10 mouse cellular contexts compared by ENCODE assay signal in genomic region chr16:34938248-34938647, GRCm38 (mm10).
A peak's percentile ranks its signal among the peaks of the same experiment; 100 is the strongest.
DNase-seq lines count a peak whose midpoint lies in the region; ATAC-seq lines count a peak whose summit lies in the region.
"Had no signal": no experiment of that assay in that cellular context is flagged by ENCODE, and none has a peak within 500 bp of the region (broad histone marks: within the 10 kb centered on the region; RNA-seq: fewer than 3 reads in every experiment).

No protein-coding gene starts in this region.

- no peaks in the 10 kb centered on the region for H3K27me3 ChIP-seq in hindbrain, embryonic 10.5 days (ENCODE audit: insufficient read depth, poor library complexity, severe bottlenecking)
- no peaks in the 10 kb centered on the region for H3K27me3 ChIP-seq in hindbrain, embryonic 14.5 days (ENCODE audit: control insufficient read depth, insufficient read depth, low read length)
- H3K27me3 ChIP-seq in embryonic facial prominence, embryonic 13.5 days, result no peaks in the 10 kb centered on the region
- no peaks in the 10 kb centered on the region for H3K27me3 ChIP-seq in limb, embryonic 10.5 days (ENCODE audit: low read depth, poor library complexity, severe bottlenecking)
- H3K27me3 ChIP-seq: megakaryocyte, embryonic 14.5 days had no signal

- peak overlapping the region; percentile 71 for H3K27ac ChIP-seq in hindbrain, embryonic 10.5 days
- no peak overlapping the region for H3K27ac ChIP-seq in hindbrain, embryonic 14.5 days
- H3K27ac ChIP-seq in brown adipose tissue, adult 24 weeks (replicated peaks; ENCODE audit: low read depth, low read length), result peak overlapping the region; percentile 87
- peak overlapping the region; percentile 88 for H3K27ac ChIP-seq in embryonic facial prominence, embryonic 13.5 days
- peak overlapping the region; percentile 87 for H3K27ac ChIP-seq in limb, embryonic 10.5 days

- no peak overlapping the region for H3K4me2 ChIP-seq in hindbrain, embryonic 14.5 days (replicated peaks)
- no peak overlapping the region for H3K4me2 ChIP-seq in embryonic facial prominence, embryonic 13.5 days

- no peaks in the 10 kb centered on the region for H3K9me3 ChIP-seq in hindbrain, embryonic 10.5 days
- H3K9me3 ChIP-seq in hindbrain, embryonic 14.5 days (ENCODE audit: control insufficient read depth, low read length), result no peaks in the 10 kb centered on the region
- H3K9me3 ChIP-seq in embryonic facial prominence, embryonic 13.5 days, result no peaks in the 10 kb centered on the region
- H3K9me3 ChIP-seq in limb, embryonic 10.5 days (replicated peaks), result no peaks in the 10 kb centered on the region
- H3K9me3 ChIP-seq: megakaryocyte, embryonic 14.5 days had no signal

- no peak for ATAC-seq in hindbrain, embryonic 14.5 days (ENCODE audit: low FRiP score)
- no peak for ATAC-seq in embryonic facial prominence, embryonic 13.5 days (ENCODE audit: insufficient number of reproducible peaks, insufficient read depth, low FRiP score, low TSS enrichment, low read depth)

- WGBS in hindbrain, embryonic 10.5 days, result 83% methylated on average over 2 of the region's 2 CpGs
- WGBS in hindbrain, embryonic 14.5 days, result 84% methylated on average over 2 of the region's 2 CpGs
- WGBS in embryonic facial prominence, embryonic 13.5 days, result 89% methylated on average over 2 of the region's 2 CpGs
- WGBS in limb, embryonic 10.5 days, result 76% methylated on average over 2 of the region's 2 CpGs

- no peak overlapping the region for H3K4me3 ChIP-seq in hindbrain, embryonic 10.5 days
- H3K4me3 ChIP-seq in hindbrain, embryonic 14.5 days (replicated peaks; ENCODE audit: low read length), result no peak overlapping the region
- no peak overlapping the region for H3K4me3 ChIP-seq in brown adipose tissue, adult 24 weeks (ENCODE audit: insufficient read depth, low read depth, low read length)
- no peak overlapping the region for H3K4me3 ChIP-seq in embryonic facial prominence, embryonic 13.5 days
- no peak overlapping the region for H3K4me3 ChIP-seq in limb, embryonic 10.5 days

- peaks cover 47% of the 10 kb centered on the region for H3K4me1 ChIP-seq in hindbrain, embryonic 10.5 days (replicated peaks)
- no peaks in the 10 kb centered on the region for H3K4me1 ChIP-seq in hindbrain, embryonic 14.5 days (replicated peaks; ENCODE audit: control insufficient read depth, insufficient read depth, low read length)
- H3K4me1 ChIP-seq in brown adipose tissue, adult 24 weeks (ENCODE audit: control insufficient read depth, insufficient read depth, insufficient read length, low read length), result peaks cover 16% of the 10 kb centered on the region; the same call in 1 of the 2 replicates
- H3K4me1 ChIP-seq in embryonic facial prominence, embryonic 13.5 days, result peaks cover 61% of the 10 kb centered on the region
- H3K4me1 ChIP-seq in limb, embryonic 10.5 days, result peaks cover 83% of the 10 kb centered on the region

- no peaks in the 10 kb centered on the region for H3K36me3 ChIP-seq in hindbrain, embryonic 10.5 days
- H3K36me3 ChIP-seq in hindbrain, embryonic 14.5 days (replicated peaks; ENCODE audit: control insufficient read depth, insufficient read depth), result no peaks in the 10 kb centered on the region
- no peaks in the 10 kb centered on the region for H3K36me3 ChIP-seq in embryonic facial prominence, embryonic 13.5 days
- no peaks in the 10 kb centered on the region for H3K36me3 ChIP-seq in limb, embryonic 10.5 days

- no peak for DNase-seq in hindbrain, embryonic 10.5 days (ENCODE audit: low spot score)
- DNase-seq in hindbrain, embryonic 14.5 days (ENCODE audit: low spot score), result no peak
- DNase-seq in limb, embryonic 10.5 days (ENCODE audit: low spot score), result no peak
- no peak for DNase-seq in frontal cortex, adult 2 months (ENCODE audit: extremely low spot score in 1 of 2, low spot score in 1 of 2)
- no peak for DNase-seq in urinary bladder, postnatal 25 days (ENCODE audit: low spot score)
- no peak for DNase-seq in cerebellum, postnatal 36 days
- DNase-seq: cerebellum, postnatal 25 days had no signal

- no peak overlapping the region for H3K9ac ChIP-seq in hindbrain, embryonic 14.5 days
- no peak overlapping the region for H3K9ac ChIP-seq in embryonic facial prominence, embryonic 13.5 days
